Mouse (Mus musculus) v-Abl transformed pro-B cells (cell line): ENCODE measurements around the gene Tasp1.
"Not testable (repeated sequence)": the region's sequence is repeated elsewhere in the genome, so short reads cannot be mapped to it uniquely, and the experiment has no call there.

Experiments
- in situ Hi-C, 2 experiments: fragments of 400-800 bp; cut with MboI; formaldehyde crosslinking; loops; one replicate each; pipeline ENCODE4 v1.15.1; 2025; ENCODE audit not compliant: unreplicated experiment in 2 of 2

The Tasp1 gene

DNA sequence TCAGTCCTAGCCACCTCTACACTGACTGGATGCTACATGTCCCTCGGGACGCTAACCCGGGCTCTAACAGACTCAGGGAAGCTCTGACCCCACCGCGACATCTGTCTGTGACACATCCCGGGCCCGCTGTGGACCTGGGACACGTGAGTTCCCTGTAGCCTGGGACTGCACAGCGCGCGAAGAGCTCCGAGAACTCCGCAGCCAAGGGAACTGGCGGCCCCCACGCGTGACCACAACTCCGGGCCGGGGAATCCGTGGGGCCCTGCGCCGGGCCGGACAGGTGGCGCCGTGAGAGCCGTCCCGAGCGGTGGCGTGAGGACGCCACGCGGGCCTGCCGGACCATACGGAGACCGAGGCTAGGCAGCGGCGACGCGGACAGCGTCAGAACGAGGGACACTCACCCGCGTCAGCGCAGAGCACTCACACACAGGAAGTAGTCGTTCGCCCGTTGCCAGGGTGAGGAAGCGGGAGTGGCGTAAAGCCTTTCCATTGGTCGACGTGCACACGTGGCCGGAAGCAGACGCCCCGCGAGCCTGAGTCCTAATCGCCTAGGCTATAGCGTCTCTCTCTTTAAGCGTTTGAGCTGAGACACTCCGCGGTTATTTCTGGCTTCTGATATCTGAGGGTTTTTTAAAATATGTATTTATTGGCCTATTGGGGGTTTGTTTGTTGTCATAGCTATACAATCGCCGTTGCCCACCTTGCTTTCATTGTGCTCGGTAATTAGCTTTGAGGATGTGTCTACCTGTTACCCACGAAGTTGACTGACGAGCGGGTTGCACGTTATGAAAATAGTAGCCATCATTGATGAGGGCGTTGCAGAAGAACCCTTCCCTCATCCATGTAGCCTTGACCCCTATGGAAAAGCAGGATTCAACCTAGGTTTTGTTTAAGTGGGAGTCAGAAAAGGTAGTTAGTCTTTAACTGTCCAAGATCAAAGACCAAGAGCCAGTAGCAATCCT, at the start of gene Tasp1:
TSS of gene Tasp1 (minus strand) at position 453 of the 962 bp plus-strand sequence.
- in situ Hi-C loops = no loop called here

DNA sequence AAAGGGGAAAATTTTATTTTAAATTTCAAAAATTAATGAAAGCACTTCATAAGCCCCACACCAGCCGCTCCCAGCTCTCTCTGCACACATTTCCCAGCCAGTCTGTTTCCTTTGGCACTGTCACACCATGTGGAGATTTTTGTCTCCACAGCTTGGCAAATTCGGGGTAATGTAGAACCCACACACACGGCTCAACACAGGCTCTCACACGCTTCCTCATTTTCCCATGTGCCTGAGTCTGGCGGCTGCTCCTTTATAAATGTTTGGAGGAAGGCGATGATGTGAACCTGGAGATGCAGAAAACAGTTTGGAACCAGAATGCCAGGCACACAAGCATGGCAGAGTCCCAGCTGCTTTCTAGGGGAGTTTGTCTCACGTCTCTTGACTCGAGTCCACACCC, 47.2 kb upstream of the Tasp1 start:
- in situ Hi-C loops = no loop called here

DNA sequence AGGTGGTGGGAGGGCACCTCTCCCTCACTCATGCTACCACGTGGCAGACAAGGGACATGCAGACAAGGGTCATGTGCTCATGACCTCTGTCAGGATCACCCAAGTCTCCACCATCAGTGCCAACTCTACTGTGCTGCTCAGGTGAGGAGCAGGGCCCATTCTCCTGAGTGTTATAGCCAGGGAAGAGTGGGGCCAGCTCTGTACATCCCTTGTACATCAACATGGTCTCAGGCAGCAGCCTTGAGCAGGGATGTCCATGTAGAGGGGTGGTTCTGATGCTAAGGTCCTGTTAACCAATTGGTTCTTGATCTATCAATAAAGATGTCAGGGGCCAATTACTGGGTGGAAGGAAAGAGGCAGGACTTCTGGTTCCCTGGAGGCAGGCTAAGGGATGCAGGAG, 42.3 kb upstream of the Tasp1 start:
- in situ Hi-C loops = no loop called here

DNA sequence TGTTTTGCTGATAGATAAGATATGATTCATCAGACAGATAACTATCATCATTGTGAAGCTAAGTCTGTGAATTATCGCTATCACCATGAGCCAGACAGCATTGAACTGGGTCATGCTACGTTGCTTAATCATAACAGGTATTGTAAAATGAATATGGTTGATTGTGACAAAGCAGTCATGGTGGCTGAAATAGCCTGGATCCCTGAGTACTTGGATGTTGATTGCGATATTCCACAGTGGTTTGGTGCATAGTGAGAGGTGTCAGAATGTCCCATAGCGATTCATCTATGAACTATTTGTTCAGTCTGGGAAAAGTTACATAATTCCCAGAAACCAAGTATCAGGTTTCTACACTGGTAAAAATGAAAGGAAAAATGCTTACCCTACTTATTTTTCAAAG, 41.0 kb upstream of the Tasp1 start:
- in situ Hi-C loops = no loop called here

DNA sequence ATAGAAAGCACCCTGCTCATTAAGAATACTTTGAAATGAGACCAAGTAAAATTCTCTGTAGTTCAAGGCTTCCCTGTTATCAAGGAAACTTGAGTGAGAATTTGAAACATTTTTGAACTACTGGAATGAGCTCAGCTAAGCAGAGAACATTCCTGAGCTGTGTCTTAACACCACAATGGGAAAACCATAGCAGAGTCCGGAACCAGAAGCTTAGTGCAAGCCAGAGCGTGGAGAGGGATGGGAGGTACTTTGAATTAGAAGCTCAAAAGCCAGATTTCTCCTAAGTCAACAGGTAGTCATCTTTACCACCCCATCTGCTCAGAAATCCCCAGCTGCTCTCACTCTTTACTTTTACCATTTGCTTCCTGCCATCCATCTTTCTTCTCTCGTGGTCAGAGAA, 38.3 kb upstream of the Tasp1 start:
- in situ Hi-C loops = no loop called here

DNA sequence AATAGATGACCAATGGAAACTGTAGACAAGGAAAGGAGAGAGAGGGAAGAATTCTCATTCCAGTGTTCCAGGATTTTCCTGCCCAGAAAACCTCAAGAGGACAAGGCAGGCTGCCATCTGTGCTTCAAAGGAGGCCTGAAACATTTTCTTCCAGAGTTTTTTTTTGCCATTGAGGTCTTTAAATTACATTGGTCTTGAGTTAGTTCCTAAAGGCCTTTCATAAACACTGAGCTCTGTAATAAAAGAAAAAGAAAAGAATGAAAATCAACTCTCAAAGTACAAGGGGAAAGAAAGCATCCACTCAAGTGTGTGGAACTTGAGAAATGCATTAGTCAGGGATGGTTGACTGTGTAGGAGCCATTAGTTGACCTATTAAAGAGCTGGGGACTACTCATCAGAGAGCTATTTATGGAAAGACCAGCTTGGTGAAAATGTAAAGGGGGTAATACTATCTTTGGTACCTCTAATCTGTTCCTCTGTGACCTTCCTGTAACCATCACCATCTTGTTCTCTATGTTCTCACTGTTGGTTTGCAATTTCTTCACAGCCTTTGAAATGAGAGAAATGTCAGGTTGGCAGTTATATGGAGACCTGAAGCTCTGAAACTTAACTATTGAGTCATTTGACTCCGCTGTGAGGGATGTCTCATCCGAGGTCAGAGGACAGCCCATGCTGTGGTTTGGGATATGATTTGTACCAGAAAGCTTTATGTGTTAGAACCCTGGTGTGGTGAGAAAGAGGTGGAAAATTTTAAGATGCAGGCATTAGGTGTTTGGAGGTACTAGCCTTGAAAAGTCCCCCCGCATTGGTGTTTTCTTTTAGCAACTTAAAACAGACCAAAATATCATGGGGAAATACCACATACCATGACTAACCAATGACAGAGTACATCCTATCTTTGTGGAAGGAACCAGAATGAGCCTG, 34.2 kb upstream of the Tasp1 start:
- in situ Hi-C loops = no loop called here

DNA sequence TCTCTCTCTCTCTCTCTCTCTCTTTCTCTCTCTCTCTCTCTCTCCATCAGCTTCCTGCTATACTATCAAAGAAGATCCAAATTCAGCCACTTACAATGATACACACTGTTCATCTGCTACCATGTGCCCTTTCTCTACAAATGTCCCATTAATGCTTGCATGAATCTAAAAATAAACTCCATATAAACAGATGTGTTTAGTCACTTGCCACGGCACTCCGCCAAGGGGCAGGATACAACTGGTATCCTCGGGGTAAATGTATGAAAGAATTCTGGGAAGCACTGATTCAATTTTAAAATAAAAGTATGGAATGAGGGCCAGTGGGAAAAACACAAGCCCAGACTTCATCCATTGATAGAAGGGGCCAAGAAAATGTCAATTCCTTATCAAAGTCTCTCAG, 33.4 kb upstream of the Tasp1 start:
- in situ Hi-C loops = no loop called here

DNA sequence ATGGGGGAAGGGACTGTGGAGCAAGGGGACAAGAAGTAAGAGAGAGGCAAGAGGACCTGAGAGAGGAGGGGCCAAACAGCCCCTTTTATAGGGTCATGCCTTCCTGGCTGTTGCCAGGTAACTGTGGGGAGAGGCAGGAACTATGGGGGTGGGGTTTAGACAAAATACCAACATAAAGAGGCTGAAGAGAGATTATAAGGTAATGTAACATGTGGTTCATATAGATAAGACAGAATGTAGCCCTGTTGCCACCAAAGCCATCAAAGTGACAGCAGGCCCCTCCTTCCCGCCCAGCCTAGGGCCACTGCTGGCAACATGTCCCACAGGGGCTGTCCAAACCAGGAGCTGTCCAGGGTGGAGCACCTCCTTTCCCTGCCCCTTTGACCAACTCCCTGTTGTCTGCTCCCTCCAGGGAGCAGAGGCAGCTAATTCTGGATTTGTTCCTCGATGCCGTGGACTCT, 30.6 kb upstream of the Tasp1 start:
- in situ Hi-C loops = no loop called here

DNA sequence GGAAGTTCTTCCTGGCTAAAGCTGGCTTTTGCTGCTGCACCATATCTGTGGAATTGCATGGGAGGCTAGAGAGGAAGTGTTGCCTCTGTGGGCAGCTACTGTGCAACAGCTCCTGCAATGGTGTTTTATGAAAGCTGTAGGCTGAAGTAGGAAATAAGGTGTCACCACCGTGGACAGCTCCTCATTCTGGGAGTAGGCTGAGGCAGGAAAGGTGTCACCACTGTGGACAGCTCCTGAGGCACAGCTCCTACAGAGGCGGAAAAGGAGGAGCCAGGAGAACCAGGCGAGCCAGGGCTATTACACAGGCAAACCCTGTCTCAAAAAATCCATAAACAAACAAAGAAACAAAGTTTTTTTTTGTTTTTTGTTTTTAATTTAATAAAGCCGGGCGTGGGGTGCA, 29.4 kb upstream of the Tasp1 start:
- in situ Hi-C loops = no loop called here

DNA sequence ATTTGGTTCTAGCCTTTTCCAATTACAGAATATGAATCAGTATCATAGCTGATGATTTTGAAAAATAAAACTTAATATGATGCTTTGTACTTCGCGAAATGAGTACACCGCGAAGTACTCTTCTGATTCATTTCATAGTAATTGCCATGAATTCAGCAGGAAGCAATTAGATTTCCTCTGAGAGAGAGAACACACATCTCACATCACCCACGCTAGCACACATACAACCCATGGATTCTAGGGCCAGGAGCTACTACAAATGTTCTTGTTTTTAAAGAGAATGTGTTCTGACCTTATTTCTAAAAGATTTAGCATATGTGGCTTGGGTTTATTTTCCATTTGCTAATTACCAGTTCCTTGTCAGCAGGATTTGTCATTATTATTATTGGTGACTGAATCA, 26.8 kb upstream of the Tasp1 start:
- in situ Hi-C loops = no loop called here

DNA sequence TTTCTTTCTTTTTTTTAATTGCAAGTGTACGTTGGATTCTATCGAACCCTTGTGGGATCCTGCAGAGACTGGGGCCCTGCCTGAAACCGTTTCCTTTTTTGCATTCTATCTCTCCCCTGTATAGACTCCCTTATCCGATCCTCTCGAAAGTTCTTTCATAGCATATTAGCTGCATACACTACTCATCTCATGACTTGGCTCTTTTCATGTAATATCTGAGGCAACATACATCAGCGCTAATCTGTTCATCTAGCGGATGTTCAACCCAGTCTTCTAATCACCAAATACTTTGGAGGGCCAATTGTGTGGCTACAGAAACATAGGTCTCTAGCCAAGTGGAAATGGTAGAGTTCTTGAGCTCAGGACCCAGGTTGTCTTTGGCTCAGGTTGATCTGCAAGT, 17.6 kb upstream of the Tasp1 start:
- in situ Hi-C loops = no loop called here

DNA sequence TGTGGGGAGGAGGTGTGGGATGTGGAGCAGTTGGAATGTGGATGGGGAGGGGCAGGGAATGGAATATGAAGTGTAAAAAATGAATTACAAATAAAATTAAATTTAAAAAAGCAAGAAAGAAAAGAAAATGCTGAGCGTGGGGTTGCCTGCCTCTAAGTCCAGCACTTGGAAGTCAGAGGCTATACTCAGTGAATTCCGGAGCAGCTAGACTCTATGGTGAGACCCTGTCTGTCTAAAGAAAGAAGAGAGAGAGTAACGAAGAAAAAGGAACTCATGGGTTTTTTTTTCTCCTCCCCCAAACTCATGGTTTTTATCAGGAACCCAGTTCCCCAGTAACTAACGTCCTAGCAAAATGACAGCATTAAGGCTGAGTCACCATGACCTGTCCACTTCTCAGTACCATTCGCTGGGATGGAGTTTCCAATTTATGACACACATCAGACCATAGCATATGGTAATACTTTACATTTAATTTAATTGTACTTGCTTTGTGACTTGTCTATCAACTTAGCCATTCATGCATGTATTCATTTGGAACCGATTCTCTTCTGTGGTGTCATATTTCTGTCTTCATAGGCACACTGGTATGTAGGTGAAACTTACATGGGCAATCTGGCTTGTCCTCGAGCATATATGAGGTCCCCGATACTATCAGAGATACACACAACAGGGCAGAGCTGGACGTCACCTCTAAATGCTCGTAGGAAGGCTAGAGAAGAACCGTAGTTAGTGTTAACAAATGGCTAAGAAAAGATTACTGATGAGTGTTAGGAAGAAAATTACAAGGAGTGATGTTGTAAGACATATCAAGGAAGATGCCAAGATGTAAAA, 14.4 kb upstream of the Tasp1 start:
- in situ Hi-C loops = no loop called here

DNA sequence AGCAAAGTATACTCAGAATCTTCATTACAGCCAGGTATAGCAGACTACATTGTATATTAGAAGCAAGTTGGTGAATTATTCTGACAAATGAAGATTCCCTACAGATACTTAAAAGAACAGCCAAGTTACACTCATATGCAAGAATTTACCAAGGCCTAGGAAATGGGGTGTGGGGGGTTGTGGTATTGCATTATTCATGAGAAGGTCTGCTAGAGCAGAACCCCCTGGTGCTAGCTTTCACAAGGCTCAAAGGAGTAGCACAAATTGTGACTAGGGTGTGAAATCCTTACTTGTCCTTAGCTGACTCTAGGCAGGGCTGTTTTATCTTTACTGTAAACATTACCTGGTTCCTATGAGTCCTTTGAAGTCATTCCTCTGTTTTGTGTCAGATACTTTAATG, 12.7 kb upstream of the Tasp1 start:
- in situ Hi-C loops = not testable (repeated sequence)

DNA sequence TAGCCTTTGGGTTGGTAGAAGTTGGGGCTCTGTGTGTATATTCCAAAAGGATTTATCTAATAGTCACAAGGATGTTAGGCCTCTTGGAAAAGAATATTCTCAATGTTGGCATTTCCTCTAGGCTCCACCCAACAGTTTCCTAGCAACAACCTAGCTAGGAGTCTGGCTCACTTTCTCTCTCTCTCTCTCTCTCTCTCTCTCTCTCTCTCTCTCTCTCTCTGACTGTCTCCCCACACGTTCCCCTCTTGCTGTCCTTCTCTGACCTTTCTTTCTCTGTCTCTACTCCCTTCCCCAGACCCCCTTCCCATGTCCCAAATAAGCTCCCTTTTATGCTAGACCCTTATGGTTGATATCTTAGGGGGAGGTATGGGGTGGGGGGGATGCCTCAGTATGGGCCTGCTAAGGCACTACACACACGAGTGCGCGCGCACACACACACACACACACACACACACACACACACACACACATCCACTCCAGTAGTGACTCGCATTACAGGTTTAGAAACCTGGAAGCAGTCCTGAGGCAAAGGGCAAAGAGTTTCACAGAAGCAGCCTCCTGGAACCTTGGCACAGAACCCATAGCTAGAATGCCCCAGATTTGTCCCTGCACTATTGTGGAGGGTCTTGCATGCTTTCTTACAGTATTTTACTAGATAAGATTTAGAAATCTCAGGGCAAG, 12.1 kb upstream of the Tasp1 start:
- in situ Hi-C loops = no loop called here

DNA sequence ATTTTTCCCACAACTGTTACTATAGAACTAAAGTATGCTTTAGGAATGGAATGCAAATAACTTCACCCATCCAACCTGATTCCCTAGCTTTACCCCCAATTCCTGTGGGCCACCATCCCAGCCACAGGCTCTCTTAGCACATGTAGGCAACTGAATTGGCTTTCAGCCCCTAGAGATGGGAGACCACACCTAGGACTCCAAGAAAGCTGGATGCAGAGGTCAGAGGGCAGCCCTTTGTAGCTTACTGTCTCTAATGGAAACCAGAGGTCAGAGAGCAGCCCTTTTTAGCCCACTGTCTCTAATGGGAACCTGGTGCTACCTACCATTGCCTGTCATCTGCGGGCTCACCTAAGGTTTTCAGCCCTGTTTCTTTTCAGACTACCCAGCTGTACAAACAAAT, 10.9 kb upstream of the Tasp1 start:
- in situ Hi-C loops = no loop called here

DNA sequence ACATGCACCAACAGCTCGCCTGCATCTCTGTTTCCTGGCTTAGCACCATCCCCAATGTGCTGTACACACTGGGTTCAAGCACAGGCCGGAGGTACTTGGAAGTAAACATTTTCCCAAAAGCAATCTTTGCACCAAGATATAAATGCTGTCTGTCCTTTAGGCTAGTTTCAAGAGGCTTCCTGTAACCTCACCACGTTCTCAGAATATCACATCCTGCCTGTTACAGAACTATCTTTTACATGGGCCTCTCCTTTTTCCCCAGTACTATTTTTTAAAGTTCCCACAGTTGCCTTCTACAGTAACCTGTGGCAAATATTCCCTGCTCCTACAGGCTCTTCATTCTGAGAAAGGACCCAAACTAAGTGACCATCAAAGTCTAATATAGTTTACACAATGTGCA, 8.5 kb upstream of the Tasp1 start:
- in situ Hi-C loops = no loop called here

DNA sequence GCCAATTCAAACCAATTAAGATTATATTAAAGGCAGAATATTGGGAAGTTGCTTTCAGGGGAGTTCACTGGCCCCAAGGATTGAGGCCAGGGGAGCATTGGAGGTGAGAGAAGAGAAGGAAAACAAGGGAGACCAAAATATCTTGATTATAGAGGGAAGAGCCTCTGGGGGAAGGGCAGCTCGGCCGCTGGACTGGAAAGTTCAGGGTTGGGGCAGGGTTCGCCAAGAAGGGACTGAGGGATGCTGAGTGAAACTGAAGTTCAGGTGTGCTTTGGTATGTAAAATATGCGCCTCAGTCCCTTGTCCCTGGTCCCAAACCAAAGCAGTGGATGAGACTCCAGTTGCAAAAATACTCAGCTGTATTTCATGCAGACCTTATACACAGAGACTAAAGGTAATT, 911 bp upstream of the Tasp1 start:
- in situ Hi-C loops = no loop called here

DNA sequence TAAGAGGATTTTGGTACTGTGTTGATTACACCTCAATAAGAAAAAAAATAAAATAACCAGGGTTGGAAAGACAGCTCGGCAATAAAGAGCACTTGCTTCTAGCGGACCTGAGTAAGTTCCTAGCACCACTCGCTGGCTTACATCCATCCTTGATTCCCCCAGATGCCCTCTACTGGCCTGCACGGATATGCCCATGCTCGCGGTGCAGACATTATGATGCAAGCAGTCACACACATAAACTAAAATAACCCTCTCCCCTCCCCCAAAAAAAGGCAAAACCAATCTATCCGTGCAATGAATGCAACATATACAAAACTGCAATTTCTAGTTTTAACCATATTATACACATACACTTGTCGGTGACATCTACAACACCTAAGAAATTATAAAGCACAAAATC, 929 bp downstream of the Tasp1 start:
- in situ Hi-C loops = no loop called here

DNA sequence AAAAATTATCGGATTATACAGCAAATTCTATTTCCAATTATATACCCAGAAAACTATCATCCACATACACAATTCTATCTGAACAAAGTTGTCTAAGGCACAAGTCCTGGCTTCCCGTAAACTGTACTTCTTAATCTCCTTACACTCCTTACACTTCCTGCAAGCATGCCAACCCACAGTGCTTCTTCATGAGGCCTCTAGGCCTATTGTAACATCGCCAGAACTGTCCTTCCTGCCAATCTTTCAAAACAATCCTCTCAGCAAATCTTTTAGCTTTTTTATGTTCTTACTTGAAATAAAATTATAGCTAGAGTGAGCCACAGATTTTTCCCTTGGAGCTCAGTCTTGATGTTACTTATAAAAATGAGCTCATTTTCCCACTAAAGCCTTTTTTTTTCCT, 5.1 kb downstream of the Tasp1 start:
- in situ Hi-C loops = no loop called here
